In the genomic region with DNA sequence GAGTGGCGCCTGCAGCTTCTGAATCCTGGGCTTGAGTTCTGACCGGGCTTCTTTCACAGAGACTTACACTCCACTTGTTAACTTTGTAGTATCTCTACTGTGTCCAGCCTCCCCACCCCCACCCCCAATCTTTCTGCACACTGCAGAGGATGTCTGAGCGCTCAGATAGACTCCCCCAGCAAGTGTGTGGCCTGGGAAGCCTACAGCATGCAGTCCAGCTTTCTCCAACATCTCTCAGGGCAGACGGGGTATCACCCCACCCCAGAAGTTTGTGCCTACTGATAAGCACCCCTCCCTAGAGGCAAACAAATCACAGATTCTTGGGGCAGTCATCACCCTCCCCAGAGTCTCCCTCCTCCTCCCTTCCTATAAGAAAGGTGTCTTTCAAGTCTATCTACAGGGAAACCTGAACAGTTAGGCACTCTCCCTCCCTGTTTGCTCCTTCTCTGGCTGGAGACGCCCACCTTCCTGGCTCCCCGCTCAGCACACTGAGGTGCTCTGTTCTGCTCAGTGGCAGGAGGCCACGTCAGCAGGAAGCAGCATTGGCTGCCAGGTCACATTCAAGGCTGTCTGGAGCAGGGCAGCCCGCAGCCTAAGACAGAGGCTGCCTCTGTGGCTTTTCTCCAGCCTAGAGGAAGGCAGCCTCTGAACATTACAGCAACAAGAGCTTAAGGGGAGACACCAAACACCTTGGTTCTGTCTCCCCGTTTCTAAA, we compare ENCODE assay signal across 9 mouse cellular contexts.
DNase-seq lines count a peak whose midpoint lies in the region; ATAC-seq lines count a peak whose summit lies in the region.
"Had no signal": no experiment of that assay in that cellular context is flagged by ENCODE, and none has a peak within 500 bp of the region (broad histone marks: within the 10 kb centered on the region; RNA-seq: fewer than 3 reads in every experiment).

No protein-coding gene starts in this region.

- H3K36me3 ChIP-seq in hindbrain, embryonic 15.5 days, result no peaks in the 10 kb centered on the region
- no peaks in the 10 kb centered on the region for H3K36me3 ChIP-seq in limb, embryonic 11.5 days (ENCODE audit: control insufficient read depth, insufficient read depth, low read length)
- H3K36me3 ChIP-seq in midbrain, embryonic 13.5 days, result no peaks in the 10 kb centered on the region

- H3K27me3 ChIP-seq in hindbrain, embryonic 15.5 days, result no peaks in the 10 kb centered on the region
- H3K27me3 ChIP-seq in limb, embryonic 11.5 days (ENCODE audit: control insufficient read depth, insufficient read depth, low read length), result no peaks in the 10 kb centered on the region
- no peaks in the 10 kb centered on the region for H3K27me3 ChIP-seq in midbrain, embryonic 13.5 days
- H3K27me3 ChIP-seq: CH12.LX had no signal

- H3K4me1 ChIP-seq in hindbrain, embryonic 15.5 days (replicated peaks), result peaks cover 15% of the 10 kb centered on the region
- peaks cover 23% of the 10 kb centered on the region for H3K4me1 ChIP-seq in limb, embryonic 11.5 days (ENCODE audit: control insufficient read depth, insufficient read depth, low read length)
- peaks cover 8% of the 10 kb centered on the region for H3K4me1 ChIP-seq in midbrain, embryonic 13.5 days (replicated peaks)

- 0 out of 2 replicates have a peak overlapping the region, but pooled peaks have one; percentile 4 for H3K4me2 ChIP-seq in hindbrain, embryonic 15.5 days
- H3K4me2 ChIP-seq in limb, embryonic 11.5 days (ENCODE audit: low read depth, severe bottlenecking), result no peak overlapping the region
- no peak overlapping the region for H3K4me2 ChIP-seq in midbrain, embryonic 13.5 days (replicated peaks)

- H3K27ac ChIP-seq in hindbrain, embryonic 15.5 days (replicated peaks), result peak overlapping the region; percentile 31
- peak overlapping the region; percentile 66 for H3K27ac ChIP-seq in limb, embryonic 11.5 days (replicated peaks; ENCODE audit: low read depth, low read length)
- H3K27ac ChIP-seq in midbrain, embryonic 13.5 days, result peak overlapping the region; percentile 25; the same call in 1 of the 2 replicates

- DNase-seq in cerebellum, adult 9-11 months, result peak; percentile 36
- DNase-seq in cerebellum, postnatal 4 days (ENCODE audit: low spot score in 2 of 2), result no peak
- peak; percentile 72 for DNase-seq in adrenal gland, postnatal 25 days
- peak; percentile 47 for DNase-seq in gastrocnemius, postnatal 10 days
- peak; percentile 63 for DNase-seq in limb, embryonic 11.5 days (ENCODE audit: low spot score)
- DNase-seq in thymus, postnatal 36 days, result peak; percentile 5 to 17

- 54% methylated on average over 9 of the region's 9 CpGs for WGBS in hindbrain, embryonic 15.5 days
- WGBS in limb, embryonic 11.5 days, result 58% methylated on average over 9 of the region's 9 CpGs
- WGBS in midbrain, embryonic 13.5 days, result 78% methylated on average over 9 of the region's 9 CpGs

- H3K9ac ChIP-seq in hindbrain, embryonic 15.5 days, result no peak overlapping the region
- no peak overlapping the region for H3K9ac ChIP-seq in limb, embryonic 11.5 days (ENCODE audit: low read length)
- H3K9ac ChIP-seq in midbrain, embryonic 13.5 days (replicated peaks), result no peak overlapping the region

- H3K9me3 ChIP-seq in hindbrain, embryonic 15.5 days, result no peaks in the 10 kb centered on the region
- no peaks in the 10 kb centered on the region for H3K9me3 ChIP-seq in limb, embryonic 11.5 days (ENCODE audit: control insufficient read depth, low read length)
- no peaks in the 10 kb centered on the region for H3K9me3 ChIP-seq in midbrain, embryonic 13.5 days

- peak; percentile 91 for ATAC-seq in hindbrain, embryonic 15.5 days (ENCODE audit: low FRiP score, low read depth)
- peak; percentile 39; the same call in 1 of the 2 replicates for ATAC-seq in limb, embryonic 11.5 days (ENCODE audit: insufficient number of reproducible peaks, low FRiP score, low TSS enrichment, low read depth)
- peak; percentile 65 for ATAC-seq in midbrain, embryonic 13.5 days

- H3K4me3 ChIP-seq in hindbrain, embryonic 15.5 days, result no peak overlapping the region
- H3K4me3 ChIP-seq in limb, embryonic 11.5 days (ENCODE audit: low read depth, low read length), result no peak overlapping the region
- no peak overlapping the region for H3K4me3 ChIP-seq in midbrain, embryonic 13.5 days (replicated peaks)

Comparison
In these comparisons a context has a peak if more than half of its experiments do, and no peak if none do; other contexts are left out.
1. DNase-seq: peak in cerebellum, adult 9-11 months (single experiment), adrenal gland, postnatal 25 days (single experiment), gastrocnemius, postnatal 10 days (single experiment), limb, embryonic 11.5 days (single experiment) and thymus, postnatal 36 days (2 of 2); none in cerebellum, postnatal 4 days (0 of 2).
2. ATAC-seq: peak in every context shown above with its lines; median percentile 91 in hindbrain, embryonic 15.5 days; 65 in midbrain, embryonic 13.5 days; 39 in limb, embryonic 11.5 days.
3. Peak in every context shown above with its lines, with median percentiles within 50 percentile points of each other: H3K27ac ChIP-seq.